Mouse (Mus musculus) T-helper 1 cell (primary cell): ENCODE measurements around the gene Hist1h3e.

Experiments used
- in situ Hi-C: fragments of 300-600 bp; cut with MboI, MseI; formaldehyde crosslinking; loops from one replicate; pipeline ENCODE4 v1.15.1; 2025; ENCODE audit warnings: high pct_unique_total_duplicates

Hist1h3e gene

DNA sequence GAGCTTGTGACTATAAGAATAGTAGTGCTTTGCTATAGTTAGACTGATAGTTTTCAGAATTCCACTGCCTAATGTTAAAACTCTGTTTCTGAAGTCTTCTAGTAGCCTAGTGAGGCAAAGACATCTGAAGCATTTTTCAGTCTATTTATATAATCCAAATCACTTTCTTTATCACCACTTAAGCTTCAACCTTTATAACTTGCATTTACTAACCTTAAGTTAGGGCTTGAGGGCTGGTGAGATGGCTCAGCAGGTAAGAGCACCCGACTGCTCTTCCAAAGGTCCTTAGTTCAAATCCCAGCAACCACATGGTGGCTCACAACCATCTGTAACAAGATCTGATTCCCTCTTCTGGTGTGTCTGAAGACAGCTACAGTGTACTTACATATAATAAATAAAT lies 22.3 kb downstream of the Hist1h3e start:
- in situ Hi-C loops, result loop anchor here (5.0 kb wide), 1 partner anchor 1823 kb away; the partner anchor contains the start of genes Hist1h2ai, Hist1h2bl and Hist1h3h

DNA sequence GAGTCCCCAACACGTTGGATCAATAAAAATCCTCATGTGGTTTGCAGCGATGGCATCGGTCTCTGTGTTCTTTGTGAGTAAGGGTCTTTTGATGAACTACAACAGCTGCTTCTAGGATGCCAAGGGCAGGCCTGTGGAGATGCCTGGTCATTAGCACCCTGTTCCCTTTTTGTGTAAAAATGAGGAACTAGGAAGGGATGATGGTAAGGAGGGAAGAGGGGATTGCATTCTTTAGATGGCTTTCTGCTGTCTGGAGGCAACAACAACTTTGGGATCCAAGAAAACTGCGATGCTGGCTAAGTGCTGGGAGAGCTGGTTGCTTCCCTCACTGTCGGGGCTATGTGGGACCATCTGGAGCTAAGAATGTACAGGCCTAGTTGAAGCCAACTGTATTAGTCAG lies 23.9 kb downstream of the Hist1h3e start:
- in situ Hi-C loops, result loop anchor here (5.0 kb wide), 1 partner anchor 1821 kb away; the partner anchor contains the start of genes Hist1h2ai, Hist1h2bl and Hist1h3h

DNA sequence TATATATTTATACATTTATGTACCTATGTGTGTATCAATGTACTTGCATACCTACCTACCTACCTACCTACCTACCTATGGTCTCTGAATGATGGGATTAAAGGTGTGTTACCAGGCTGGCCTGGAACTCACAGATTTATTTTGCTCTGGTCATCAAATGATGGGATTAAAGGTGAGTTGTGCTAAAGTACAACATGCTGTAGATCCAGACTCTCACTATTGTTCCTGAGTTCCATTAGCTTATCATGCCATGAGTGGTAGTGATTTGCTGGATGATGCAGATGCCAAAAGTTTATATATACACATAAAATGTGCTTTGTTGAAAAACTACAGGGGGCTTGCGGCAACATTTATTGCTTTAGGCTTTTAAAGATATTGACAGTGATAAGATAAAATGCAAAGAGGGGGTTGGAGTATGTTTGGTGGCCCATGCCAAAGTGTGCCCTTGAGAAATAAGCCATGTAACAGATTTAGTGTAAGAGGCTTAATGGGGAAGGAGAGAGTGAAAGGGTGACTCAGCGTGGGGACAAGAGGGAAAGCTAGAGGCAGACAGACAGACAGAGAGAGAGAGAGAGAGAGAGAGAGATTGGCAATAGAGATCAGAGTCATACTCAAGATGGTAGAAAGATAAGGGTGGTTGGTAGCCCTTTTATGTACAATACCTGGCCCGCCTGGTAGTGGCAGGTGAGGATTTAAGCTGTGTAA lies 25.0 kb downstream of the Hist1h3e start:
- in situ Hi-C loops, result loop anchor here (5.0 kb wide), 1 partner anchor 1820 kb away; the partner anchor contains the start of genes Hist1h2ai, Hist1h2bl and Hist1h3h

DNA sequence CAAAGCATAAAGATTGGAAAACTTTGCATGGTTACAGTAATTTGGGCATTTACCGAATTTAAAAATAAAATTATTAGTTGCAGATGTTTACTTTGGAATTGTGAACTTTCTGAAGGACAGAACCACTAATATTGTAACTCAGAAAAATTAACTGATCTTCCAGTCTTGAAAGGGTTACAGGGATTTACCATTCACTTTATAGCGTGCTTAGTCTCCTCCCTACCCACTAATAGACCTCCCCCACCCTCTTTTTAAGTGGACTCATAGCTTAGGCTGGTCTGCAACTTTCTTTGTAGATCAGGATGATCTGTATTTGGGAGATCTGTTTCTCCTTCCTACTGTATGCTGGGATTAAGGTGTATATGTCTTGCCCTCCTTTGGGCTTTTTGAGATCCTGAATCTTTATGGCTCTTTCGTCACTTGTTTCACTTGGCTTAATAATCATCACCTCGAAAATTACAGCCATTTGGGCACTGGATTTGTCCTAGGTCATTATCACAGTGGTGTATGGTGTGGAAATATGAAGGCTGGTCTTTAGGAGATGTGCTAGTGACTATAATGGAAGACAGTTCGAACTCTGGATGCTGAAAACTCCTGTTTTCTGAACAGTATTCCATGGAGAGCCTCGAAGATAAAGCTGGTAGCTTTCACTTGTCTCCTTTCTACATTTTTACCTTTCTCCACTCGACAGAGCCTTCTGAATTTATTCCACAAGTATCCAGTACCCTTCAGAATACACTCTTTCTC lies 25.9 kb downstream of the Hist1h3e start:
- in situ Hi-C loops, result loop anchor here (5.0 kb wide), 1 partner anchor 1819 kb away; the partner anchor contains the start of genes Hist1h2ai, Hist1h2bl and Hist1h3h

DNA sequence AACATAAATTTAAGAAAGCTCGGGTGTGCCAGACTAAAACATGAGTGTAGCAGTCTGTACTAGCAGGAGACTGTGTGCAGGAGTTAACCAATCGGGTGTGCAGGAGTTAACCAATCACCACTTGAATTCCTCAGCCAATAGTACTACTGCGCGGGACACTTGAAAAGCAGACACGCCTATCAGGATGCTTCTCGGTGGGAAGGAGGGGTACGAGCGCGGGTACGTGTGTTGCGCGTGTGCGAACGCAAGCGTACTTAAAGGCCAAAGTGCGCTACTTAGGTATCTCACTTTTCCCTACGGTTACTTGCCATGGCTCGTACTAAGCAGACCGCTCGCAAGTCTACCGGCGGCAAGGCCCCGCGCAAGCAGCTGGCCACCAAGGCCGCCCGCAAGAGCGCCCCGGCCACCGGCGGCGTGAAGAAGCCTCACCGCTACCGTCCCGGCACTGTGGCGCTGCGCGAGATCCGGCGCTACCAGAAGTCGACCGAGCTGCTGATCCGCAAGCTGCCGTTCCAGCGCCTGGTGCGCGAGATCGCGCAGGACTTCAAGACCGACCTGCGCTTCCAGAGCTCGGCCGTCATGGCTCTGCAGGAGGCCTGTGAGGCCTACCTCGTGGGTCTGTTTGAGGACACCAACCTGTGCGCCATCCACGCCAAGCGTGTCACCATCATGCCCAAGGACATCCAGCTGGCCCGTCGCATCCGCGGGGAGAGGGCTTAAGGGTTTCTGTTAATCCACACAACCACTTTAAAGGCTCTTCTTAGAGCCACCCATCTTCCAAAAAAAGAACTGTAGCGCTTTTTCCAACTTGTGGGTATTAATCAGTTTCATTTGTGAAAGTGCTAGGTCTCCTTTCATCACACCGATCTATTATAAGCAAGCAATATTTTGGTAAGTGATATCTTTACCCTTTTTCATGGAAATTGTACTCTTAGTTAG lies 26.8 kb downstream of the Hist1h3e start, which contains the start of gene Hist1h3g:
TSS of gene Hist1h3g (plus strand) at position 286 of the 939 bp plus-strand sequence.
- in situ Hi-C loops, result loop anchor here (5.0 kb wide), 1 partner anchor 1818 kb away; the partner anchor contains the start of genes Hist1h2ai, Hist1h2bl and Hist1h3h

DNA sequence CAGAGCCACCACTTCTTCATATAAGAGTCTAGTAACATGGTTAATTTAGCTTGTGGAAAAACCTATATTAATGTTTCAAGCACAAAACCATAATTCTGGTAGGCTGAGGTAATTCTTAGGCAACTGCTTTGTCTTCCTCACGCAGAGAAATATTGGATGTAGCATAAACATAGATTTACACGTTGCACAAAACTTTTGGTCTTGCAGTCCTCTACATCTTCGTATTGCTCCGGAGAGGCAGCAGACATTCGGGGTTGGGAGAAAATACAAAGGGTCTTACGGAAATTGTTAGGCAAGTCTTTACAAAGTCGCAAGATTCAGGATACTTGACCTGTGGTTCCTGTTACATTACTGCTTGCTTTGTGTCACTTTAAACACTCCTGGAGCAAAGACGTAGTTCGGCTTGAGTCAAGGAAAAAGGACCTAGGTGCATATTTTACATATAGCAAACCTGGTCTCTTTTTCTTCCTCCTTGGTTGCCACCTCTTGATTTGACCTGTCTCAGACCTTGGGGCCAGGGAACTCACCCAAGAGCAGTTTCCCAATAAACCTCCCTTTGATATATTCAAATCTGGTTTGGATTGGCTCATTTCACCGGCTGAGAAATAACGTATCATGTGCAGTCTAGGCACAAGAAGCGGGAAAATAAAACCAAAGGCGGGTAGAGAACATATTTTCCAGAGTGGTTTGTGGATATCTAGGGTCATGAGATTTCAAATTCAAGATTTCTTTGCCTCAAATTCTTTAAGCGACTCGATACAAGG lies 27.6 kb downstream of the Hist1h3e start:
- in situ Hi-C loops, result loop anchor here (5.0 kb wide), 2 partner anchors 1497 to 1817 kb away; partner anchors contain the start of genes Hist1h2ah, Hist1h2ai, Hist1h2bk and Hist1h2bl

DNA sequence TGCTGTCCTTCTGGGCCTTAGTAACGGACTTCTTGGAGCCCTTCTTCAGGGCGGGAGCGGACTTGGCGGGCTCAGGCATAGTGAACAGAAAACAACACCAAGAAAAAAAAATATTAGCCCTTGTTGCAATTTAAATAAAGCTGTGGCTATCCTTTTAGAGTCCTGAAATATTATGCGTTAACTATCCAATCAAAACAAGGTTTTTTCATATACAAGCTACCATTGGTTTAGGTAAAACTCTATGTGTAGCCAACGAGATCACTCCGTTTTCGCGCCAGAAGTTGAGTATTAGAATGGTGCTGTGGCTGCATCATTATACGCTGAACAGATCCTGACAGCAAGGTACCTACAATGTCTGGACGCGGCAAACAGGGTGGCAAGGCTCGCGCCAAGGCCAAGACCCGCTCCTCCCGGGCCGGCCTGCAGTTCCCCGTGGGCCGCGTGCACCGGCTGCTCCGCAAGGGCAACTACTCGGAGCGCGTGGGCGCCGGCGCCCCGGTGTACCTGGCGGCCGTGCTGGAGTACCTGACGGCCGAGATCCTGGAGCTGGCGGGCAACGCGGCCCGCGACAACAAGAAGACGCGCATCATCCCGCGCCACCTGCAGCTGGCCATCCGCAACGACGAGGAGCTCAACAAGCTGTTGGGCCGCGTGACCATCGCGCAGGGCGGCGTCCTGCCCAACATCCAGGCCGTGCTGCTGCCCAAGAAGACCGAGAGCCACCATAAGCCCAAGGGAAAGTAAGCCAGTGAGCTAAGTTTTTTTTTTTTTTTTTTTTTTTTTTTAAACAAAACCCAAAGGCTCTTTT lies 28.4 kb downstream of the Hist1h3e start, which contains the start of gene Hist1h2af:
TSS of gene Hist1h2af (plus strand) at position 347 of the 808 bp plus-strand sequence.
- in situ Hi-C loops, result loop anchor here (5.0 kb wide), 1 partner anchor 1496 kb away; the partner anchor contains the start of genes Hist1h2ah and Hist1h2bk

DNA sequence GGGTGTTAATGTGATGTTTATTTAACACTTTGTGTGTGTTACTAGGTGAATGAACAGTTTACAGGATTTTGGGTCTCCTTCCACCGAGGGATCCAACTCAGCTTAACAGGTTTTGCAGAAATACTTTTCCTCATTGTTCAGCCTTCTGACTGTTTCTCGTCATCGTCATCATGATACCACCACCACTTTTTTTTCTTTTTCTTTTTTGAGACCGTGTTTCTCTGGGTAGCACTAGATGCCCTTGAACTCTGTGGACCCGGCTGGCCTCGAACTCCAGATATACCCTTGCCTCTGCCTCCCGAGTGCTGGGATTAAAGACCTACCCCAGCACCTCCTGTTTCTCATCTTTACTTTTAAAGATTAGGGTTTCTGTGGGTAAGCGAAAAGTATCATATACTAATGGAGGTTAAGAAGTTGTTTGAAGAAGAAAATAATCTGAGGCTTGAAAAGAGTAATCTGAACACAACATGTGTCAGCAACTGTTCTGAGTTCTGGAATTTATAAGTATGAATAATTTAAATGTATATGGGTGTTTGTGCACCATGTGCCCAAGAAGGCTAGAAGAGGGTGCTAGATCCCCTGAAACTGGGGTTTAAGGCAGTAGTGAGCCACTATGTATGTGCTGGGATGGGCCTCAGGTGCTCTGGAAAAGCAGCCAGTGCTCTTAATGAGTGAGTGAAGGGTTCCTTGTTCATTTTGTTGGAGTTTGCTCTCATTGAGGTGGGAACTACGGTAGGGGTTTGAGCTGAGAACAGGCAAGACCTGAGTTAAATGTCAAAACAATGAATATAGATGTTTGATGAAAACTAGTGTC lies 29.7 kb downstream of the Hist1h3e start:
- in situ Hi-C loops, result loop anchor here (5.0 kb wide), 1 partner anchor 1495 kb away; the partner anchor contains the start of genes Hist1h2ah and Hist1h2bk

DNA sequence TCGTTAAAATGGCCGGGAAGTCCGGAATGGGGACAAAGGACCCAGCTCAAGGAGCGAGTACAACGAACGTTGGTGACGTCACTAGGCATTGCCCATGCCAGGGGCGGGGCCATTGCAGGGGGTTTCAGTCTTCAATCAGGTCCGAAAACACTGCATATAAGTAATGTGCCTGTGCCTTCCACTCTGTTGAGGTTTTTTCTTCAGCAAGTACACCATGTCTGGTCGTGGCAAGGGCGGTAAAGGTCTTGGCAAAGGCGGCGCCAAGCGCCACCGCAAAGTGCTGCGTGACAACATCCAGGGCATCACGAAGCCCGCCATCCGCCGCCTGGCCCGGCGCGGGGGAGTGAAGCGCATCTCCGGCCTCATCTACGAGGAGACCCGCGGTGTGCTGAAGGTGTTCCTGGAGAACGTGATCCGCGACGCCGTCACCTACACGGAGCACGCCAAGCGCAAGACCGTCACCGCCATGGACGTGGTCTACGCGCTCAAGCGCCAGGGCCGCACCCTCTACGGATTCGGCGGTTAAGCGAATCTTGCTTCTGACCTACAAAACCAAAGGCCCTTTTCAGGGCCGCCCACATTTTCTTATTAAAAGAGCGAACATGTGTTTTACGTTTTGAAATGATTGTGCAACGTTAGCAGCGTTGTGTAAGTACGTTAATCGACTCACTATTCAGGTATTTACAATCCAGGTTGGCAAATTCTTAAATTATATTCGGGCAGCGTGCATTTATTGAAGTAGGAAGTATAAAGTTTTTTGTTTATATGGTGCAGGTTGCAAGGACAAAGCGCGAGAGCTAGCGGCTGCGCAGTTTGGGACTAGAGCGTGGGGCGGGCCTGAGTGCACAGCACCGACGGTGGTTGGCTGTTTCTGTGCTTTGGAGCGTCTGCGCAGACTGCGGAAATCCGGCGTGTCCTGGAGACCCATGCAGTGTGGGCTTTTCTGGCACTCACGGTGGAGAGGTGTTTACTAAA lies 31.0 kb downstream of the Hist1h3e start, which contains the start of gene Hist1h4h:
TSS of gene Hist1h4h (plus strand) at position 150 of the 975 bp plus-strand sequence.
- in situ Hi-C loops, result loop anchor here (5.0 kb wide), 1 partner anchor 1494 kb away; the partner anchor contains the start of genes Hist1h2ah and Hist1h2bk

DNA sequence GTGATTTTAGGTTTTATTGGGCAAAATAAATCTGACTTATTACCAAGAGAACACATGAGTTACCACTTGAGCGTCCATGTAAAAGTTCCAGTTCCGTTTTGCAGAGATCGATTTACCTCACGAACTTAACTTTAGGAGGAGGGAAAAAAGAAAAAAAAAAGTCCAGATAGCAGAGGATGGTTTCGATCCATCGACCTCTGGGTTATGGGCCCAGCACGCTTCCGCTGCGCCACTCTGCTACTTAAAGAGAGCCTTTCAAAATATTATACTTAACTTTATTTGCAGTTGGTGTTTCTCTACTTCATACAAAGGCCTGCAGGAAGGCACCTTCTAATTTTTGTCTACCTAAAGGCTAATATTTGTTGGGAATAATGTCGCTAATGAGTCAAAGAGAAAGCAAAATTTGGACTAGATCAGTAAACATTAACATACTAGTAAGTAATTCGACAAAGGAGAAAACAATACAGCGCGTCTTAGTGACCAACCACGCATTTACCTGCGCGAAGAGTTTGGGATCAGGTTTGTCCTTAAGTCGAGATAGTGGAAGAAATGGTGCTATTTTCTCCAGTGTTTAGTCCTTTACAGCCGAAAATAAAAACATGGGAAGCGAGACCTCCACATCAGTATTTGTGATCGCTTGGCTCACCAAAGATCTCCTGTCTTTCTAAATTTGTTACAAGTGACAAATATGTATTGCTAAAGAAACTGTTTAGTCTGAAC lies 31.8 kb downstream of the Hist1h3e start:
- in situ Hi-C loops, result loop anchor here (5.0 kb wide), 1 partner anchor 1493 kb away; the partner anchor contains the start of genes Hist1h2ah and Hist1h2bk

DNA sequence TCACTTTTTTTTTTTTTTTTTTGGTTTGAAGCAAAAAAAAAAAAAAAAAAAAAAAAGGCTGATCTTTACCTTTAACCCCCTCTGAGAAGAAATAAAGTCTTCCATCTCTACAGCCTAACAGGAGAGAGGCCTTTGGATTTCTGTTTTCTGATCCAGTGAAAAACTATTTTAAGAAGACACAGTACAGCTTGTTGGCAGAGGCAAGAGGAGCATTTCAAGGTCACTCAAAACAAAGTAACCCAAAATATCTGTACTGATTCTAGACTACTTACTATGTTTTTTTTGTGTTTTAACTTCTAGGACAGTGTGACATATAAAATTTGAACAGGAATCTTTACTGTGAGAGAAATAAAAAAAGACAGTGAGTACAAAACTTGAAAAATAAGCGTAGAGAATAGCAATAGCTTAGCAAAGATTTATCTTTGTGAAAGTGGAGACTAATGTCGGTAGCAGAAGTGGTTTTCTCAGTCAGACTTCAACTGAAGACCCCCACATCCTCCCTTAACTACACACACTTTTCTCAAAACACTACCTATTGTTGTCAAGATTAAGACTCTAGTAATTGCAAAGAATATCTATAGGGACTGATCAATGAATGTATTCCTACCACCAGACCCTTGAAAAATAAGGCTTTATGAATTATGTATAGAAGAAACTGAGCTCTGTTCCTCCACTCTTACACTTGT lies 32.5 kb downstream of the Hist1h3e start:
- in situ Hi-C loops, result loop anchor here (5.0 kb wide), 1 partner anchor 1492 kb away; the partner anchor contains the start of genes Hist1h2ah and Hist1h2bk

DNA sequence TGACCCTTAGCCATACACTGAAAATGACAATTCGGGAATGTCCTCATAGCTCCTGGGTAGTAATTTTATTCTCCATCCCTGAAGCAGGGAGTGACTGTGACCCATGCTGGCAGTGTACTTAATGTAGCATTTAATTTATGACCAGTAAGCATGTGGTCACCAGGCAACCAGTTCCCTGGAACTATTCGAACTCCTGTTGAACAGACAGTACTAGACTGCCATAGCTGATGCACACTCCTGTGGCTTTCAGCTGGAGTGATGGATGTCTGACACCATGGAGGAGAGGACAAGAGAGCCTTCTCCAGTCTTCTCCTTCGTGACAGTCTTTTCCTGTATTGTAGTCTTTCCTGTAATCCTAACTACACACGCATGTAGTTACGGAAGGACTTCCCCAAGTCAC lies 33.2 kb downstream of the Hist1h3e start:
- in situ Hi-C loops, result no loop called here

DNA sequence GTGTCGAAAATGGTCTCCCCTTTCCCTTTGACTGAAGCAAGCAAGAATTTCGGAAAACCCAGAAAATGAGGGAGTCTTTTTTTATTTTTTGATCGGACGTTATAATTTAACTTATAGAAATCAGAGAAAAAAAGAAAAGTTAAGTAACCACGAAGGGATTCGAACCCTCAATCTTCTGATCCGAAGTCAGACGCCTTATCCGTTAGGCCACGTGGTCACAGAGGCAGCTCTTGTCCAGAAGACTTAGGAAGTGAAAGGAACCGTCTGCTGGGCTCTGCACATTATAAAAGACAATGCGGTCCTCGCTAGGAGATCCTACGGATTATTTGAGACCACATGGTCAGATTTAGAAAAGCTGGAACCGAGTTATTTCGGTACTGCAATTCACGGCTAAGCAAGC lies 35.9 kb downstream of the Hist1h3e start:
- in situ Hi-C loops, result no loop called here

DNA sequence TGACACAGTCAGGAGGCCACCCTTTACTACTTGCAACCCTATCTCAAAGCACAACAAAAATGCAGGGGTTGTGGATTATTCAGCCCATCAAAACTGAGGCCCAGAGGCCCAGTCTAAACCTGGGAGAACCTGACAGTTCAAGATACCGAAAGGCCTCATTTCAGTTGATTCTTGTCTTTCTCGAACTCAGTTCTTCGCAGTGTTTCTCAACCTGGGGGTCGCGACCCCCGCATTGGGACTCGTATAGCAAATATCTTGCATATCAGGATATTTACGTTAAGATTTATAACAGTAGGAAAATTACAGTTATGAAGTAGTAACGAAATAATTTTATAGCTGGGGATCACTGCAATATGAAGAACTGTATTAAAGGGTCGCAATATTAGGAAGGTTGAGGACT lies 36.3 kb downstream of the Hist1h3e start:
- in situ Hi-C loops, result no loop called here

DNA sequence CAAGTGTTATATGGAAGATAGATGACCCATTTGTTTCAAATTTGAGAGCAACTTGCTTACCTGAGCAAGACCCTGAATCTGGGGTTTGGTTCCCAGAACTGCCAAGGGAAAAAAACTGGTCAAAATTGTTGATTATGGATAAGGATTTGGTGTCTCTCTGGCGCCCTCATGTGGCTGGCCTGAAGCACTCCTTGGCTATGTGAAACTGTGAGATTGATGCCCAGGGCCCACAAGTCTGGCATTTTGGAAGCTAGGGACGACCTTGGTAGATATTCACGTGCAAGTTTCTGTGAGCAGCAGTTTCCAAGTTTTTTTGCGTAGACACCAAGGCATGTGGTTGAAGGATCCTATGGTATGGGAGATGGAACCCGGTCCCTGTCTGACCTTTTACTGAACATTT lies 37.5 kb downstream of the Hist1h3e start:
- in situ Hi-C loops, result loop anchor here (5.0 kb wide), 2 partner anchors 77 to 217 kb away; no protein-coding TSS in a partner anchor
